Mouse (Mus musculus): Measurements from ENCODE around the gene Etfrf1.

- TF ChIP-seq CTCF (IDR thresholded peaks at IDR 0.05; ENCODE audit: low read depth) (no peak), EP300 (IDR thresholded peaks at IDR 0.05; ENCODE audit: low read depth) (no peak)
Observed at GRCm38 (mm10) chr6:145256701-145257073, 45.8 kb downstream of the Etfrf1 start.
